Mouse (Mus musculus): ENCODE measurements around the gene Nkapd1.
"Not testable (repeated sequence)": the region's sequence is repeated elsewhere in the genome, so short reads cannot be mapped to it uniquely, and the experiment has no call there.

Gene Nkapd1

GRCm38 (mm10) chr9:50616766-50617603 is at the start of gene Nkapd1, which contains the start of gene Pih1d2:
TSS of gene Nkapd1 (minus strand) at chr9:50617464.
TSS of gene Pih1d2 (plus strand) at chr9:50617321.
- peak; percentile 88 for DNase-seq (ENCODE audit: low read depth, low spot score)

GRCm38 (mm10) chr9:50666442-50666841 is 49.2 kb upstream of the Nkapd1 start:
- DNase-seq (ENCODE audit: low read depth, low spot score) = no peak

- no peak for DNase-seq (ENCODE audit: low read depth, low spot score)
Measured at GRCm38 (mm10) chr9:50664826-50665225, 47.6 kb upstream of the Nkapd1 start.

GRCm38 (mm10) chr9:50660431-50660830 is 43.2 kb upstream of the Nkapd1 start:
- DNase-seq (ENCODE audit: low read depth, low spot score) = peak; percentile 42

- DNase-seq (ENCODE audit: low read depth, low spot score) = peak; percentile 93
Measured at GRCm38 (mm10) chr9:50659392-50660217, 42.3 kb upstream of the Nkapd1 start, which contains the start of gene Dlat. TSS of gene Dlat (minus strand) at chr9:50659780.

- peak; percentile 13 for DNase-seq (ENCODE audit: low read depth, low spot score)
Measured at GRCm38 (mm10) chr9:50658941-50659388, 41.7 kb upstream of the Nkapd1 start.

- no peak for DNase-seq (ENCODE audit: low read depth, low spot score)
Measured at GRCm38 (mm10) chr9:50658391-50658790, 41.1 kb upstream of the Nkapd1 start.

GRCm38 (mm10) chr9:50650503-50650902 is 33.2 kb upstream of the Nkapd1 start:
- no peak for DNase-seq (ENCODE audit: low read depth, low spot score)

- peak; percentile 11 for DNase-seq (ENCODE audit: low read depth, low spot score)
Measured at GRCm38 (mm10) chr9:50646826-50647370, 29.6 kb upstream of the Nkapd1 start.

- no peak for DNase-seq (ENCODE audit: low read depth, low spot score)
Measured at GRCm38 (mm10) chr9:50634270-50634669, 17.0 kb upstream of the Nkapd1 start.

- DNase-seq (ENCODE audit: low read depth, low spot score) = no peak
Measured at GRCm38 (mm10) chr9:50633059-50633458, 15.8 kb upstream of the Nkapd1 start.

GRCm38 (mm10) chr9:50632016-50632688 is 14.9 kb upstream of the Nkapd1 start:
- DNase-seq (ENCODE audit: low read depth, low spot score) = no peak

GRCm38 (mm10) chr9:50630903-50631302 is 13.6 kb upstream of the Nkapd1 start:
- DNase-seq (ENCODE audit: low read depth, low spot score) = not testable (repeated sequence)

- DNase-seq (ENCODE audit: low read depth, low spot score) = no peak
Measured at GRCm38 (mm10) chr9:50617794-50618330, 598 bp upstream of the Nkapd1 start.

GRCm38 (mm10) chr9:50616161-50616560 is 1.1 kb downstream of the Nkapd1 start:
- DNase-seq (ENCODE audit: low read depth, low spot score) = no peak

GRCm38 (mm10) chr9:50612115-50612514 is 5.1 kb downstream of the Nkapd1 start:
- no peak for DNase-seq (ENCODE audit: low read depth, low spot score)

GRCm38 (mm10) chr9:50604338-50604737 is 12.9 kb downstream of the Nkapd1 start:
- no peak for DNase-seq (ENCODE audit: low read depth, low spot score)

GRCm38 (mm10) chr9:50603998-50604324 is 13.3 kb downstream of the Nkapd1 start:
- DNase-seq (ENCODE audit: low read depth, low spot score) = no peak

- DNase-seq (ENCODE audit: low read depth, low spot score) = peak; percentile 95
Measured at GRCm38 (mm10) chr9:50603189-50603997, 13.9 kb downstream of the Nkapd1 start, which contains the start of the genes Sdhd and Timm8b. TSS of gene Sdhd (minus strand) at chr9:50603812. TSS of gene Timm8b (plus strand) at chr9:50603910.
